Mouse (Mus musculus): Measurements from ENCODE around the gene Hgd. TPM values are rescaled to one million over a fixed set of nuclear protein-coding genes. Genes with fewer than 3 reads are reported as not detected.

Gene Hgd
- total RNA-seq, 1 experiment from 2014 or later, result not detected

- ATAC-seq (replicated peaks in 1 of 2; ENCODE audit: insufficient read depth in 1 of 2, low FRiP score in 2 of 2, low TSS enrichment in 1 of 2, low read depth in 1 of 2, poor library complexity in 2 of 2, severe bottlenecking in 2 of 2), result no peak
Measured at GRCm38 (mm10) chr16:37680831-37681230, 100.9 kb downstream of the Hgd start.

Other genes with a start within 250 kb of the Hgd start
- not detected in 2 replicates for gene Stxbp5l, start 195.2 kb upstream of the Hgd start, total RNA-seq (2017)
- 27.5 and 31.3 TPM in 2 replicates for gene Gtf2e1, start 40.4 kb upstream of the Hgd start, total RNA-seq (2017)
- gene Rabl3, start 40.3 kb upstream of the Hgd start, total RNA-seq (2017), result 6.8 and 12.0 TPM in 2 replicates
- gene Ndufb4, start 74.3 kb downstream of the Hgd start, total RNA-seq (2017), result 16.8 and 24.1 TPM in 2 replicates
- gene Fstl1, start 196.7 kb downstream of the Hgd start, total RNA-seq (2017), result 8.1 and 10.7 TPM in 2 replicates

Data from hematopoietic stem cell, adult 5-6 weeks (primary cell).